7 mouse cellular contexts compared by ENCODE assay signal in the genomic region with DNA sequence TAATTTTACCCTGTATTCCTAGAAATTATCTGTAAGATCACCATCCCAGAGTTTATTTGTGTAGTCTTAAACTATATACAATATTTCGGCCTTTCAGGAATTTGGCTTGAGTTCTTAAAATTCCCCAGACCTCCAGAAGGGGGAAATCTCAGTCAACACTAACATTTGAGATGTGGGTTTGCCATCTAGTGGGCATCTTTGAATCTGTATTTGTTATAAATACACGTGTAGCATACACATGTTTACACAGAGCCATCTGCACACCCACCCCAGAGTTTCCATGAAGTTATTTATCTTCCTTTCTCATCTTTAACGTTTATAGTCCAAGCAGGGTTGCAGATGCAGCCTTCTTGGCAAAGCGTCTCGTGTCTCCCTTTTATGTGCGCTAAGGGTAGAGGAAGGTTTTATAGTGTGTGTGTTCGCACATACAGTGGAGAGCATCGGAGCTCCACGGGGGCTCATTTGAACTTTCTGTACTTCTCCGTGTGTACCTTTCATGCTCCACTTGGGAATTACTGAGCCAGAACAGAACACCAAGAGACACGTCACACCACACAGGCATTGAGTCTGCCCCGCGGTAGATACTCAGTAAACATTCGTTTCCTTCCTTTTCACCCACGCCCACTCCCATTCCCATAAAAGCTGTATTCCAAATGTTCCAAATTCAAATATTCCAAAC. TPM values are rescaled to one million over a fixed set of nuclear protein-coding genes. Genes with fewer than 3 reads are reported as not detected.
A peak's percentile ranks its signal among the peaks of the same experiment; 100 is the strongest.
DNase-seq lines count a peak whose midpoint lies in the region; ATAC-seq and TF ChIP-seq lines count a peak whose summit lies in the region.

No protein-coding gene starts in this region.

- H3K27me3 ChIP-seq in limb, embryonic 11.5 days (ENCODE audit: control insufficient read depth, insufficient read depth, low read length): no peaks in the 10 kb centered on the region
- H3K27me3 ChIP-seq in limb, embryonic 10.5 days (ENCODE audit: low read depth, poor library complexity, severe bottlenecking): no peaks in the 10 kb centered on the region
- no peaks in the 10 kb centered on the region for H3K27me3 ChIP-seq in kidney, postnatal 0 days (ENCODE audit: insufficient read depth, low read length)

- no peak overlapping the region for H3K4me2 ChIP-seq in limb, embryonic 11.5 days (ENCODE audit: low read depth, severe bottlenecking)
- H3K4me2 ChIP-seq in kidney, postnatal 0 days (ENCODE audit: low read length): peak overlapping the region; percentile 55

- DNase-seq in limb, embryonic 11.5 days (ENCODE audit: low spot score): peak; percentile 20
- DNase-seq in limb, embryonic 10.5 days (ENCODE audit: low spot score): no peak
- peak; percentile 58 for DNase-seq in R1 (ENCODE audit: low read depth, low spot score)
- peak; percentile 89 for DNase-seq in kidney, postnatal 0 days (ENCODE audit: low spot score)
- DNase-seq in retina, embryonic 14.5 days (ENCODE audit: low spot score): peak; percentile 79
- DNase-seq in urinary bladder, adult 18-20 months (ENCODE audit: low spot score in 2 of 2): no peak

- no peak overlapping the region for H3K9ac ChIP-seq in limb, embryonic 11.5 days (ENCODE audit: low read length)
- no peak overlapping the region for H3K9ac ChIP-seq in kidney, postnatal 0 days (ENCODE audit: low read depth, low read length)

- TF ChIP-seq POLR2A in embryonic fibroblast, embryonic 13.5 days (IDR thresholded peaks at IDR 0.05; ENCODE audit: low read depth, low read length): no peak

- no peak for TF ChIP-seq CTCF in embryonic fibroblast, embryonic 13.5 days (IDR thresholded peaks at IDR 0.05; ENCODE audit: borderline replicate concordance, insufficient read depth, low read length)
- peak; percentile 90 for TF ChIP-seq CTCF in kidney, postnatal 0 days (IDR thresholded peaks at IDR 0.05; ENCODE audit: low read depth)

- no peaks in the 10 kb centered on the region for H3K9me3 ChIP-seq in limb, embryonic 11.5 days (ENCODE audit: control insufficient read depth, low read length)
- H3K9me3 ChIP-seq in limb, embryonic 10.5 days (replicated peaks): no peaks in the 10 kb centered on the region
- no peaks in the 10 kb centered on the region for H3K9me3 ChIP-seq in kidney, postnatal 0 days (replicated peaks; ENCODE audit: low read length)

- no peaks in the 10 kb centered on the region for H3K36me3 ChIP-seq in limb, embryonic 11.5 days (ENCODE audit: control insufficient read depth, insufficient read depth, low read length)
- H3K36me3 ChIP-seq in limb, embryonic 10.5 days: no peaks in the 10 kb centered on the region
- no peaks in the 10 kb centered on the region for H3K36me3 ChIP-seq in kidney, postnatal 0 days (ENCODE audit: insufficient read depth, low read length)

- no peak overlapping the region for H3K27ac ChIP-seq in limb, embryonic 11.5 days (replicated peaks; ENCODE audit: low read depth, low read length)
- H3K27ac ChIP-seq in limb, embryonic 10.5 days: no peak overlapping the region
- no peak overlapping the region for H3K27ac ChIP-seq in embryonic fibroblast, embryonic 13.5 days (ENCODE audit: insufficient read depth, low read length)
- H3K27ac ChIP-seq in kidney, postnatal 0 days: no peak overlapping the region

- H3K4me3 ChIP-seq in limb, embryonic 11.5 days (ENCODE audit: low read depth, low read length): no peak overlapping the region
- H3K4me3 ChIP-seq in limb, embryonic 10.5 days: no peak overlapping the region
- peak overlapping the region; percentile 16; the same call in 1 of the 2 replicates for H3K4me3 ChIP-seq in embryonic fibroblast, embryonic 13.5 days (ENCODE audit: insufficient read depth, low read length)
- peak overlapping the region; percentile 26; the same call in 1 of the 2 replicates for H3K4me3 ChIP-seq in kidney, postnatal 0 days (replicated peaks; ENCODE audit: low read depth, low read length)

- H3K4me1 ChIP-seq in limb, embryonic 11.5 days (ENCODE audit: control insufficient read depth, insufficient read depth, low read length): no peaks in the 10 kb centered on the region
- no peaks in the 10 kb centered on the region for H3K4me1 ChIP-seq in limb, embryonic 10.5 days
- H3K4me1 ChIP-seq in embryonic fibroblast, embryonic 13.5 days (ENCODE audit: control insufficient read depth, insufficient read depth, low read length): no peaks in the 10 kb centered on the region
- H3K4me1 ChIP-seq in kidney, postnatal 0 days (replicated peaks; ENCODE audit: insufficient read depth, low read length): peaks cover 4% of the 10 kb centered on the region; the same call in 1 of the 2 replicates

- no peak for ATAC-seq in limb, embryonic 11.5 days (ENCODE audit: insufficient number of reproducible peaks, low FRiP score, low TSS enrichment, low read depth)
- ATAC-seq in kidney, postnatal 0 days (replicated peaks; ENCODE audit: low FRiP score, low read depth): peak; percentile 67; the same call in 1 of the 2 replicates

- WGBS in limb, embryonic 11.5 days: 64% methylated on average over 15 of the region's 15 CpGs
- WGBS in limb, embryonic 10.5 days: 71% methylated on average over 15 of the region's 15 CpGs
- WGBS in kidney, postnatal 0 days: 21% methylated on average over 15 of the region's 15 CpGs

RNA-seq across cellular contexts. Expression of a gene that starts 12.3 kb away (rescaled TPM):
- polyA plus RNA-seq in limb, embryonic 11.5 days (2014; fragmentation: Nextera tagmentation; extraction: Ambion mirVana): 26.8 and 27.8 TPM in 2 replicates
- polyA plus RNA-seq in limb, embryonic 10.5 days (2016; fragmentation: Nextera tagmentation; extraction: Ambion mirVana): 19.2 and 23.0 TPM in 2 replicates
- 10.1 and 12.0 TPM in 2 replicates for polyA plus RNA-seq in embryonic fibroblast, embryonic 13.5 days (2011; ENCODE audit: insufficient read length, low read depth, missing spikeins)
- 28.8 and 29.9 TPM in 2 replicates for polyA plus RNA-seq in kidney, postnatal 0 days (2015; fragmentation: Nextera tagmentation; extraction: Ambion mirVana)

RNA-seq across cellular contexts. Expression of a gene that starts 16.7 kb away (rescaled TPM):
- 5.4 and 6.5 TPM in 2 replicates for polyA plus RNA-seq in limb, embryonic 11.5 days (2014; fragmentation: Nextera tagmentation; extraction: Ambion mirVana)
- 6.3 and 6.7 TPM in 2 replicates for polyA plus RNA-seq in limb, embryonic 10.5 days (2016; fragmentation: Nextera tagmentation; extraction: Ambion mirVana)
- 27.7 and 31.1 TPM in 2 replicates for polyA plus RNA-seq in embryonic fibroblast, embryonic 13.5 days (2011; ENCODE audit: insufficient read length, low read depth, missing spikeins)
- polyA plus RNA-seq in kidney, postnatal 0 days (2015; fragmentation: Nextera tagmentation; extraction: Ambion mirVana): 5.4 and 5.9 TPM in 2 replicates

Comparison
In these comparisons a context has a peak if more than half of its experiments do, and no peak if none do; other contexts are left out.
1. DNase-seq: peak in limb, embryonic 11.5 days (single experiment), R1 (single experiment), kidney, postnatal 0 days (single experiment) and retina, embryonic 14.5 days (single experiment); none in limb, embryonic 10.5 days (single experiment) and urinary bladder, adult 18-20 months (0 of 2).
2. H3K4me3 ChIP-seq: peak in embryonic fibroblast, embryonic 13.5 days (single experiment) and kidney, postnatal 0 days (single experiment); none in limb, embryonic 11.5 days (single experiment) and limb, embryonic 10.5 days (single experiment).